Mouse (Mus musculus): Measurements from ENCODE around the gene Sf3b6. TPM values are rescaled to one million over a fixed set of nuclear protein-coding genes. Genes with fewer than 3 reads are reported as not detected.
"Not testable (repeated sequence)": the region's sequence is repeated elsewhere in the genome, so short reads cannot be mapped to it uniquely, and the experiment has no call there.

The Sf3b6 gene
- polyA plus RNA-seq, 1 experiment from 2014 or later, result 282 TPM

GRCm38 (mm10) chr12:4781725-4782404, 35.5 kb upstream of the Sf3b6 start:
- H3K9ac ChIP-seq (ENCODE audit: low read length); ATAC-seq (replicated peaks; ENCODE audit: low FRiP score, low TSS enrichment, low read depth); H3K4me2 ChIP-seq (ENCODE audit: low read length); H3K27me3 ChIP-seq (replicated peaks; ENCODE audit: control insufficient read depth, insufficient read depth, low read length); H3K4me1 ChIP-seq (replicated peaks; ENCODE audit: control insufficient read depth, insufficient read depth, low read length); H3K36me3 ChIP-seq (ENCODE audit: control insufficient read depth, insufficient read depth, low read length); H3K4me3 ChIP-seq (ENCODE audit: low read depth, low read length); H3K9me3 ChIP-seq (ENCODE audit: control insufficient read depth, low read length); H3K27ac ChIP-seq (ENCODE audit: low read depth); DNase-seq (ENCODE audit: low spot score): not testable (repeated sequence)
- 89% methylated on average over 9 of the region's 9 CpGs for WGBS

- DNase-seq (ENCODE audit: low spot score) (no peak), ATAC-seq (replicated peaks; ENCODE audit: low FRiP score, low TSS enrichment, low read depth) (no peak)
- Histone ChIP-seq H3K27me3 (replicated peaks; ENCODE audit: control insufficient read depth, insufficient read depth, low read length) (no peaks in the 10 kb centered on the region), H3K4me3 (ENCODE audit: low read depth, low read length) (no peak overlapping the region), H3K9ac (ENCODE audit: low read length) (no peak overlapping the region), H3K9me3 (ENCODE audit: control insufficient read depth, low read length) (no peaks in the 10 kb centered on the region), H3K36me3 (ENCODE audit: control insufficient read depth, insufficient read depth, low read length) (no peaks in the 10 kb centered on the region), H3K27ac (ENCODE audit: low read depth) (no peak overlapping the region), H3K4me1 (replicated peaks; ENCODE audit: control insufficient read depth, insufficient read depth, low read length) (no peaks in the 10 kb centered on the region), H3K4me2 (ENCODE audit: low read length) (no peak overlapping the region)
- 62% methylated on average over 5 of the region's 5 CpGs for WGBS
These were observed 33.7 kb upstream of the Sf3b6 start for GRCm38 (mm10) chr12:4783598-4783997.

- Histone ChIP-seq H3K27ac (ENCODE audit: low read depth) (no peak overlapping the region), H3K36me3 (ENCODE audit: control insufficient read depth, insufficient read depth, low read length) (no peaks in the 10 kb centered on the region), H3K9me3 (ENCODE audit: control insufficient read depth, low read length) (no peaks in the 10 kb centered on the region), H3K4me3 (ENCODE audit: low read depth, low read length) (no peak overlapping the region), H3K27me3 (replicated peaks; ENCODE audit: control insufficient read depth, insufficient read depth, low read length) (no peaks in the 10 kb centered on the region), H3K4me1 (replicated peaks; ENCODE audit: control insufficient read depth, insufficient read depth, low read length) (no peaks in the 10 kb centered on the region), H3K9ac (ENCODE audit: low read length) (no peak overlapping the region), H3K4me2 (ENCODE audit: low read length) (no peak overlapping the region)
- 82% methylated on average over 2 of the region's 2 CpGs for WGBS
- DNase-seq (ENCODE audit: low spot score) (no peak), ATAC-seq (replicated peaks; ENCODE audit: low FRiP score, low TSS enrichment, low read depth) (no peak)
These were observed 32.9 kb upstream of the Sf3b6 start for GRCm38 (mm10) chr12:4784466-4784865.

- not testable (repeated sequence) for H3K9me3 ChIP-seq (ENCODE audit: control insufficient read depth, low read length); H3K4me1 ChIP-seq (replicated peaks; ENCODE audit: control insufficient read depth, insufficient read depth, low read length); H3K27me3 ChIP-seq (replicated peaks; ENCODE audit: control insufficient read depth, insufficient read depth, low read length); H3K36me3 ChIP-seq (ENCODE audit: control insufficient read depth, insufficient read depth, low read length); H3K9ac ChIP-seq (ENCODE audit: low read length); H3K4me3 ChIP-seq (ENCODE audit: low read depth, low read length); ATAC-seq (replicated peaks; ENCODE audit: low FRiP score, low TSS enrichment, low read depth); H3K27ac ChIP-seq (ENCODE audit: low read depth); H3K4me2 ChIP-seq (ENCODE audit: low read length); DNase-seq (ENCODE audit: low spot score)
- 94% methylated on average over 25 of the region's 25 CpGs for WGBS
These were observed 29.2 kb upstream of the Sf3b6 start for GRCm38 (mm10) chr12:4788128-4788527.

GRCm38 (mm10) chr12:4793718-4794117, 23.6 kb upstream of the Sf3b6 start:
- Histone ChIP-seq H3K36me3 (ENCODE audit: control insufficient read depth, insufficient read depth, low read length) (no peaks in the 10 kb centered on the region), H3K9me3 (ENCODE audit: control insufficient read depth, low read length) (no peaks in the 10 kb centered on the region), H3K27me3 (replicated peaks; ENCODE audit: control insufficient read depth, insufficient read depth, low read length) (no peaks in the 10 kb centered on the region), H3K27ac (ENCODE audit: low read depth) (no peak overlapping the region), H3K4me2 (ENCODE audit: low read length) (no peak overlapping the region), H3K4me3 (ENCODE audit: low read depth, low read length) (no peak overlapping the region), H3K9ac (ENCODE audit: low read length) (no peak overlapping the region), H3K4me1 (replicated peaks; ENCODE audit: control insufficient read depth, insufficient read depth, low read length) (no peaks in the 10 kb centered on the region)
- ATAC-seq (replicated peaks; ENCODE audit: low FRiP score, low TSS enrichment, low read depth), result no peak
- DNase-seq (ENCODE audit: low spot score), result no peak
- WGBS, result 53% methylated on average over 1 of the region's 1 CpGs

- 67% methylated on average over 6 of the region's 6 CpGs for WGBS
- not testable (repeated sequence) for ATAC-seq (replicated peaks; ENCODE audit: low FRiP score, low TSS enrichment, low read depth)
These were observed 19.9 kb upstream of the Sf3b6 start for GRCm38 (mm10) chr12:4797471-4797870.

GRCm38 (mm10) chr12:4811036-4811435, 6.3 kb upstream of the Sf3b6 start:
- H3K4me2 ChIP-seq (ENCODE audit: low read length), result no peak overlapping the region
- no peak overlapping the region for H3K9ac ChIP-seq (ENCODE audit: low read length)
- H3K27ac ChIP-seq (ENCODE audit: low read depth), result no peak overlapping the region
- peaks cover 3% of the 10 kb centered on the region; the same call in 1 of the 2 replicates for H3K9me3 ChIP-seq (ENCODE audit: control insufficient read depth, low read length)
- DNase-seq (ENCODE audit: low spot score) (no peak), ATAC-seq (replicated peaks; ENCODE audit: low FRiP score, low TSS enrichment, low read depth) (no peak)
- 79% methylated on average over 4 of the region's 4 CpGs for WGBS
- no peaks in the 10 kb centered on the region for H3K27me3 ChIP-seq (replicated peaks; ENCODE audit: control insufficient read depth, insufficient read depth, low read length)
- H3K4me3 ChIP-seq (ENCODE audit: low read depth, low read length), result no peak overlapping the region
- 0 out of 2 replicates have a peak, but pooled peaks cover 5% of the 10 kb centered on the region for H3K4me1 ChIP-seq (replicated peaks; ENCODE audit: control insufficient read depth, insufficient read depth, low read length)
- H3K36me3 ChIP-seq (ENCODE audit: control insufficient read depth, insufficient read depth, low read length), result no peaks in the 10 kb centered on the region

More at GRCm38 (mm10) chr12:4797471-4797870, 19.9 kb upstream of the Sf3b6 start:
- H3K9ac ChIP-seq (ENCODE audit: low read length); H3K27ac ChIP-seq (ENCODE audit: low read depth); DNase-seq (ENCODE audit: low spot score); H3K4me2 ChIP-seq (ENCODE audit: low read length); H3K4me3 ChIP-seq (ENCODE audit: low read depth, low read length); H3K9me3 ChIP-seq (ENCODE audit: control insufficient read depth, low read length); H3K36me3 ChIP-seq (ENCODE audit: control insufficient read depth, insufficient read depth, low read length); H3K27me3 ChIP-seq (replicated peaks; ENCODE audit: control insufficient read depth, insufficient read depth, low read length); H3K4me1 ChIP-seq (replicated peaks; ENCODE audit: control insufficient read depth, insufficient read depth, low read length): not testable (repeated sequence)

- 0 out of 2 replicates have a peak, but pooled peaks cover 9% of the 10 kb centered on the region for H3K4me1 ChIP-seq (replicated peaks; ENCODE audit: control insufficient read depth, insufficient read depth, low read length)
- no peak overlapping the region for H3K27ac ChIP-seq (ENCODE audit: low read depth)
- H3K9me3 ChIP-seq (ENCODE audit: control insufficient read depth, low read length), result peaks cover 3% of the 10 kb centered on the region; the same call in 1 of the 2 replicates
- 35% methylated on average over 3 of the region's 3 CpGs for WGBS
- no peaks in the 10 kb centered on the region for H3K27me3 ChIP-seq (replicated peaks; ENCODE audit: control insufficient read depth, insufficient read depth, low read length)
- H3K4me3 ChIP-seq (ENCODE audit: low read depth, low read length), result no peak overlapping the region
- no peaks in the 10 kb centered on the region for H3K36me3 ChIP-seq (ENCODE audit: control insufficient read depth, insufficient read depth, low read length)
- no peak overlapping the region for H3K4me2 ChIP-seq (ENCODE audit: low read length)
- H3K9ac ChIP-seq (ENCODE audit: low read length), result no peak overlapping the region
- ATAC-seq (replicated peaks; ENCODE audit: low FRiP score, low TSS enrichment, low read depth) (no peak; the same call in 1 of the 2 replicates), DNase-seq (ENCODE audit: low spot score) (no peak)
These were observed 5.6 kb upstream of the Sf3b6 start for GRCm38 (mm10) chr12:4811705-4812104.

- 79% methylated on average over 4 of the region's 4 CpGs for WGBS
- DNase-seq (ENCODE audit: low spot score) (no peak), ATAC-seq (replicated peaks; ENCODE audit: low FRiP score, low TSS enrichment, low read depth) (no peak)
These were observed 3.7 kb upstream of the Sf3b6 start for GRCm38 (mm10) chr12:4813636-4814035.

More at GRCm38 (mm10) chr12:4813636-4814035, 3.7 kb upstream of the Sf3b6 start:
- H3K27me3 ChIP-seq (replicated peaks; ENCODE audit: control insufficient read depth, insufficient read depth, low read length), result no peaks in the 10 kb centered on the region
- H3K4me1 ChIP-seq (replicated peaks; ENCODE audit: control insufficient read depth, insufficient read depth, low read length), result peaks cover 15% of the 10 kb centered on the region
- H3K4me2 ChIP-seq (ENCODE audit: low read length), result no peak overlapping the region
- H3K9ac ChIP-seq (ENCODE audit: low read length), result no peak overlapping the region
- H3K4me3 ChIP-seq (ENCODE audit: low read depth, low read length), result no peak overlapping the region
- H3K9me3 ChIP-seq (ENCODE audit: control insufficient read depth, low read length), result peaks cover 3% of the 10 kb centered on the region; the same call in 1 of the 2 replicates
- H3K36me3 ChIP-seq (ENCODE audit: control insufficient read depth, insufficient read depth, low read length), result no peaks in the 10 kb centered on the region
- H3K27ac ChIP-seq (ENCODE audit: low read depth), result no peak overlapping the region
